Mouse (Mus musculus): ENCODE data around the gene Spaca5.

Spaca5 gene

DNA sequence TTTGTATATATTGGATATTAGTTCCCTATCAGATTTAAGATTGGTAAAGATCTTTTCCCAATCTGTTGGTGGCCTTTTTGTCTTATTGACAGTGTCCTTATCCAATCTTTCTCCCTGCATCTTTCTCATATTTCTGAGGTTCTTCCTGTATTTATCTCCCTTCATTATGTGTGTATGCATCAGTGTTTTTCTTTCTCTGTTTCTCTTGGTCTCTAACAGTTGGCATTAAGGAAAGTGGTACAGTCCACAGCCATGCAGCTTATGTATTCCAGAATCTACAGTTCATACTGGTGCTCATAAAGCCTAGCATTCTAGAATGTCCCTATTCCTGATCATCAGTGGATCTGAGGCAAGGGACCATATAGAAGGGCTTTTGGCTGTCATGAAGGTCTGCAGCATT lies at the start of gene Spaca5:
Gene Spaca5 (plus strand): TSS at position 301 of the 400 bp plus-strand sequence.
- no peak for DNase-seq (ENCODE audit: low spot score)

DNA sequence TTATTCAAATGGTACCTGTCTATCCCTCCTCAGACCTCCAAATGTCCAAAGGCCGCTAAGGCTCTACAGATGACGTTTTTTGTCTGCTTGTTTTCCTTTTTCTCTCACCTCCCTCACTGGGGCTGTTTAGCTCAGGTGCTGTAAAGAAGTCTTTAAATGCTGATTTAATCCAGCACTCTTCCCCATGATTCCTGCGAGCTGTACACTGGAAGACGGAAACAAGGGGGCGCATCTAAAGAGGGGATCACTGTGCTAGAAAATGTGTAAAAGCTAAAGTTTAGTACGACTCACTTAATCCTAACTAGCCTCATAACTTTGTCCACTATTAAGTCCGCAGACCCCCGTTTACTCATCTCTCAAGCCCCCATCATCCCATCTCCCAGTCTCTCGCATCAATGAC lies 6.7 kb upstream of the Spaca5 start:
- DNase-seq (ENCODE audit: low spot score), result no peak

DNA sequence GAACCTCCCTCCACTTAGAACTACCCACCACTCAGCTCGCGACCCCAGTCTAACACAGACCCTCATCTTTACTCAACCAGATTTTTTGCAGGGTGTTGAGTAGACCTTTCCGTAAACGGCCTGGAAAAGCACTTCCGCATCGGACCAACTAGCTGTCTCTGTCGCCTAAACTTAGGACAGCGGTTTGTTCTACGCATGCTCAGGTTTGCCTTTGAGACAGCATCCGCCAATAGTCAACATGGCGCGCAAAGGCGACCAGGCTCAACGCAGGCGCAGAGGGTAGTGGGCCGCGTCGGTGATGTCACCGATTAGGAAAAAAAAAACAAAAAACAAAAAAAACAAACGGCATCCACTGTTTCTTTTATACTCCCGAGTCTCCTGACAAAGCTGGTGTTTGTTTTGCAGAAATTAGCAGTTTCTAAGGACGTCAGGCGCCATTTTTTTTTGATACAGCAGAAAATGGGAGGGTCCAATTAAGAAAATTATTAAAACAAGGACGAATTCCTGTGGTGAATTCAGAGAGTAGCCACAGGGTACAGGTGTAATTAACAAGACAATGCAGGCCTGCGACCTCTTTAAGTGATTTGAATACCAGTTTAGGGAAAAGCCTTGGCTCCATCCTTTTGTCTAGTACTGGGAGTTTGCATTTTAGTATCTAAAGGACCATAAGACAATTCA lies 6.2 kb upstream of the Spaca5 start, which contains the start of gene Zfp182:
Gene Zfp182 (minus strand): TSS at position 451 of the 678 bp plus-strand sequence.
- DNase-seq (ENCODE audit: low spot score), result peak; percentile 80

DNA sequence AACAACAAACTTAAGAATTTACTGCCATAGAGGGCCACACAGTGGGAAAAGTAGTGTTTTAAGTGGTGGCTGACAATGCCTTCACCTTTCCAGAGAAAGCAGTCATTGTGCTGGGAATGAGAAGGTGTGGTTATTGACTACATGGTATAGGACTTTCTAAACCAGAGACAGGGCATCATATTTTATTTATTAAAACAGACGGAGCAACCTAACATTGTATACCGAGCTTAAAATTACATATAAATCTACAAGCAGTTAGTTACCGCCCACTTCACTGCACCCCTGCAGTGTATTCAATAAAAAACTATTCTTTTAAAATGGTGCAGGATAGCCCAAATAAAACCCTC lies 5.7 kb upstream of the Spaca5 start:
- DNase-seq (ENCODE audit: low spot score), result no peak

DNA sequence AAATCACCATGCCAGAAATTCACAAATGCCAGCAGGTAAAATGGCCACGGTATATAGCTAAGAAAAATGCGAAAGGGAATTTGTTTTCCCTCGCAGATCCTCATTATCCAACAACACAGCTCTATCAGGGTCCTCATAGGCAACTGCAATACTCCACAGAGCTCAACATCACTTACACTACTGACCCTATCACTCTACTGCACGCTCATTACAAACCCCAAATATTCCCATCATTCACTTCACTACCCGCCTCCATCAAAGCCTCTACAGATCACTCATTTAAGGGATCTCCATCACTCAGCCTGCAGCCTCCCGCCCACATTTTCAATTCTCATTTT lies 20.4 kb downstream of the Spaca5 start:
- no peak for DNase-seq (ENCODE audit: low spot score)

DNA sequence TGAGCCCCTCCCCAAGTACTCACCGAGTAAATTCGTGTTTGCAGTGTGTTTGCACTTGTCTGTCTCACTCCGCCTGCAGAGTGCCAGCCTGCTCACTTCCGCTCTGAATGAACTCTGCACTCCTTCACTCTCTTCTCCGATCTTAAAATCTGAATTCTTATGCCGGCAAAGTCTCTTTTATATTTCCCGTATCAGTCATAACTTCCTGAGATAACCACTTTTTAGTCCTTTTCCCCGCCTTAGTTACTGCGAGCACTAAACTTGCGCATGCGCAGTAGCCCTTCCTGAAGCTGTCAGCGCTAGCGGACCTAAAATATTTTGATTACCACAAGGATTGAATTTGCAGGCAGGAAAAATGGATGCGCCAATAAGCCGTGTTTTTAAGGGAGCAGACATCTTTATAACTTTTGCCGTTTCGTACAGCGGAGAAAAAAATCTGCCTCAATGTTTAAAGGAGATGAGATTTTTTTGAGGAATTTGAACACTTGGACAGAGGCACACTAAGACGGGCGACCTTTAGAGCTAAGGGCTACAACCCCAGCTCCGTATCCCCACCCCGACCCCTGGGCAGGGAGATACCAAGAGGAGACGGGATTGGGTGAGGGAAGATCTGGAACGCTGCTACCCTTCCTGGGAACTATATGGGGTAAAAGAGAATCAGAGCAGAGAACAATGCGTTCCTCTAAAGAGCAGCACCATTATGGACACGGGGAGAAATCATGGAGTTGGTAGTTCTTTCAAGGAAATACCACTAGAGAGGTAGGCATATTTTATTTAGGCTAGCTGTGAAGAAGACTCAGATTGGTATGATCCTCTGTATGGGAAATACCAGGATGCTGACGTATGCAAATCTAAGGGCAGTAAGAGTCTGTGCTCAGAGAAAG lies 21.0 kb downstream of the Spaca5 start, which contains the start of gene Zfp300:
Gene Zfp300 (minus strand): TSS at position 545 of the 884 bp plus-strand sequence.
- DNase-seq (ENCODE audit: low spot score), result peak; percentile 60

DNA sequence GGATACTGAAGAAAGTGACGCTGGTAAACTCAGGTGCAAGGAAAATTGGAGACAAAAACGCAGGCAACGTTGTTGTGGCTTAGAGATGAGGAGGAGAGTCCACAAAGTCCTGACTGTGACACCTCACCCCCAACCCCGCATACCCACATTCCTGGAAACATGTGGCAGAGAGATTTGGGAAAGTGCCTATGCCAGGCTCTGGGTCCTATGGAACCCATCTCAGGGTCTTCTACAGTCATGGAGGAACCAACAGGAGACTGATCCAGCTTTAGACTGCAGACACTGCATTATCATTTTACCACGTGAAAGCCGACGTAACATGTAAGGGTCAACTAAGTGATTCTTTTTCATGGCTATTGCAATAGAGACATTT lies 21.6 kb downstream of the Spaca5 start:
- DNase-seq (ENCODE audit: low spot score), result no peak

DNA sequence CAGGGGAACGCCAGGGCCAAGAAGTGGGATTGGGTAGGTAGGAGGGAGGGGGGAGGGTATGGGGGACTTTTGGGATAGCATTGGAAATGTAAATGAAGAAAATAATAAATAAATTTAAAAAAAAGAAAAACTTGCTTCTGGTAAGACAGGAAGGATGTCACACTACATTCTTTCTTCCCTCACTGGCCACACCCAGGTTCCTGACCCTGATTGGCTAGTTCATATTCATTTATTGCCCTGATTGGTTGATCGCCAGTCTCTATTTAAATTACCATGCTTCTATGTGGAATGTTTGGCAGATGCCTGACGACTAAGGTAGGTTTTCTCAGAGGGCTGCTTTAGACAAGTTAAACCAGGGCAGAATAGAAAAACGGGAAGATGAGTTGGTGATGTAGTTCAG lies 47.3 kb downstream of the Spaca5 start, which contains the start of gene Ssxa1:
Gene Ssxa1 (plus strand): TSS at position 301 of the 400 bp plus-strand sequence.
- no peak for DNase-seq (ENCODE audit: low spot score)
